Comparison of ENCODE assay signal across 27 mouse cellular contexts in genomic region chr5:41625544-41625943, GRCm38 (mm10).
DNase-seq lines count a peak whose midpoint lies in the region; ATAC-seq and TF ChIP-seq lines count a peak whose summit lies in the region.
"Had no signal": no experiment of that assay in that cellular context is flagged by ENCODE, and none has a peak within 500 bp of the region (broad histone marks: within the 10 kb centered on the region; RNA-seq: fewer than 3 reads in every experiment).

No protein-coding gene starts in this region.

- ATAC-seq in lung, embryonic 14.5 days (ENCODE audit: insufficient read depth): no peak; the same call in 1 of the 2 replicates
- peak; percentile 67; the same call in 1 of the 2 replicates for ATAC-seq in liver, embryonic 13.5 days (ENCODE audit: low read depth)
- ATAC-seq: activated CD4-positive, CD25-positive, alpha-beta regulatory T cell, adult 4 months; CD4-positive, CD25-positive, alpha-beta regulatory T cell, adult 4 months; forebrain, embryonic 14.5 days; forebrain, embryonic 16.5 days; Patski had no signal

- H3K36me3 ChIP-seq in lung, embryonic 14.5 days (ENCODE audit: insufficient read depth): no peaks in the 10 kb centered on the region
- no peaks in the 10 kb centered on the region for H3K36me3 ChIP-seq in liver, embryonic 13.5 days
- H3K36me3 ChIP-seq: embryonic facial prominence, embryonic 15.5 days; forebrain, embryonic 12.5 days had no signal

- TF ChIP-seq CTCF in lung, embryonic 14.5 days (IDR thresholded peaks at IDR 0.05; ENCODE audit: low read depth): no peak

- no peak overlapping the region for H3K4me3 ChIP-seq in lung, embryonic 14.5 days (ENCODE audit: low read depth, low read length)
- no peak overlapping the region for H3K4me3 ChIP-seq in liver, embryonic 13.5 days (replicated peaks)
- H3K4me3 ChIP-seq: embryonic facial prominence, embryonic 13.5 days; embryonic facial prominence, embryonic 15.5 days; erythroblast, embryonic 14.5 days; forebrain, embryonic 10.5 days; forebrain, embryonic 12.5 days had no signal

- 23% methylated on average over 7 of the region's 7 CpGs for WGBS in lung, embryonic 14.5 days
- WGBS in liver, embryonic 13.5 days (ENCODE audit: insufficient replicate concordance): 41% methylated on average over 7 of the region's 7 CpGs

- no peaks in the 10 kb centered on the region for H3K9me3 ChIP-seq in lung, embryonic 14.5 days (ENCODE audit: low read depth, low read length)
- no peaks in the 10 kb centered on the region for H3K9me3 ChIP-seq in liver, embryonic 13.5 days (replicated peaks)
- H3K9me3 ChIP-seq: embryonic facial prominence, embryonic 13.5 days; embryonic facial prominence, embryonic 15.5 days; forebrain, embryonic 10.5 days; forebrain, embryonic 12.5 days; G1E had no signal

- no peak overlapping the region for H3K27ac ChIP-seq in lung, embryonic 14.5 days (ENCODE audit: low read depth)
- no peak overlapping the region for H3K27ac ChIP-seq in liver, embryonic 13.5 days
- H3K27ac ChIP-seq: embryonic facial prominence, embryonic 13.5 days; embryonic facial prominence, embryonic 15.5 days; forebrain, embryonic 10.5 days; forebrain, embryonic 12.5 days had no signal

- peak; percentile 6 for DNase-seq in embryo, embryonic 10 days (ENCODE audit: low spot score)
- no peak for DNase-seq in embryo, embryonic 11 days
- DNase-seq in lung, embryonic 14.5 days: peak; percentile 5
- no peak for DNase-seq in lung, postnatal 36 days
- no peak for DNase-seq in liver, embryonic 13.5 days
- no peak for DNase-seq in right cerebral cortex, postnatal 36 days (ENCODE audit: low spot score in 2 of 2)
- DNase-seq: adrenal gland, adult 8-10 months; adrenal gland, postnatal 14 days; adrenal gland, postnatal 36 days; B cell, adult 2 months; cerebellum, adult 11-12 months; cerebellum, adult 2 months; cerebellum, adult 9-10 months; cerebellum, postnatal 10 days; cerebellum, postnatal 36 days had no signal

- no peaks in the 10 kb centered on the region for H3K4me1 ChIP-seq in lung, embryonic 14.5 days (ENCODE audit: insufficient read depth)
- peaks cover 6% of the 10 kb centered on the region for H3K4me1 ChIP-seq in liver, embryonic 13.5 days (replicated peaks)
- H3K4me1 ChIP-seq: embryonic facial prominence, embryonic 13.5 days; embryonic facial prominence, embryonic 15.5 days; forebrain, embryonic 10.5 days; forebrain, embryonic 12.5 days had no signal

- no peak overlapping the region for H3K4me2 ChIP-seq in lung, embryonic 14.5 days
- no peak overlapping the region for H3K4me2 ChIP-seq in liver, embryonic 13.5 days
- H3K4me2 ChIP-seq: embryonic facial prominence, embryonic 13.5 days; embryonic facial prominence, embryonic 15.5 days; forebrain, embryonic 12.5 days had no signal

- no peak overlapping the region for H3K9ac ChIP-seq in lung, embryonic 14.5 days
- no peak overlapping the region for H3K9ac ChIP-seq in liver, embryonic 13.5 days
- H3K9ac ChIP-seq: embryonic facial prominence, embryonic 13.5 days; embryonic facial prominence, embryonic 15.5 days; forebrain, embryonic 12.5 days had no signal

- H3K27me3 ChIP-seq in lung, embryonic 14.5 days (ENCODE audit: insufficient read depth, low read length): no peaks in the 10 kb centered on the region
- no peaks in the 10 kb centered on the region for H3K27me3 ChIP-seq in liver, embryonic 13.5 days
- H3K27me3 ChIP-seq: CH12.LX; embryonic facial prominence, embryonic 13.5 days; embryonic facial prominence, embryonic 15.5 days; forebrain, embryonic 12.5 days; Patski had no signal

Comparison
In these comparisons a context has a peak if more than half of its experiments do, and no peak if none do; other contexts are left out.
1. DNase-seq: peak in embryo, embryonic 10 days (single experiment) and lung, embryonic 14.5 days (single experiment); none in embryo, embryonic 11 days (single experiment), lung, postnatal 36 days (single experiment), liver, embryonic 13.5 days (single experiment) and right cerebral cortex, postnatal 36 days (0 of 2).